Mouse (Mus musculus): ENCODE measurements around the gene Cep41. TPM values are rescaled to one million over a fixed set of nuclear protein-coding genes. Genes with fewer than 3 reads are reported as not detected.

Gene Cep41
- 10.2 TPM for polyA plus RNA-seq (2015; fragmentation: Illumina TruSeq; extraction: RNeasy Lipid Tissue Mini Kit (QIAGEN cat#74804); ENCODE audit: insufficient read depth, low replicate concordance)

DNA sequence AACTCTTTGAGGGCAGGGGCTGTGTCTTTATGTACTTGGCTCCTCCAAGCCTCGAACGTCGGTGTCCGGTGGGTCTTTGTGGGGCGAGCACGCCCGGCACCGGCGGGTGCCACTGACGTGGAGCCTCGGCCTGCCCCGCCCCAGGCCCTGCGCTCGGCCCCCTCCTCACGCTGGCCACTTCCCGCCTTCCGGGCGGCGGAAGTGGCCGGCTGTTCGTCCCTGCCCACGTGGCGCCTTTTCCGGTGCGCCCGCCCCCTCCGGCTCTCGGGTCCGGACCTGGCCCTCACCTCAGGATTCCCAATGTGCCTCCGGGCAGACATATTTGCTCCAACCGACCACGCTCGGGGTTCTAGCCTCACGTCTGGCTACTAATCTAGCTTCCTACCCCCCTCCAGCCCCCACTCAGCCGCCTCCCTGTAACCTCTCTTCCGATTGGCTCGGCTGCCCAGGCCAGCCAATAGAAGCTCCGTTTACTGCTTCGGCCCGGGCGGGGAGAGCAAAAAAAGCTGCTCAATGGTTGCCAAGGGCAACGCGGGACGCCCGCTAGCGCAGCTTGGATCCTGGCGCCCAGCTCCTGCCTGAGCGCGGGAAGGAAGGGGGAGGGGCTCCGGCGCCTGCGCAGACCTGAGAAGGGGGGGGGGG is at the start of gene Cep41:
Gene Cep41, minus strand, starts transcription at position 400 of the 642 bp plus-strand sequence.

DNA sequence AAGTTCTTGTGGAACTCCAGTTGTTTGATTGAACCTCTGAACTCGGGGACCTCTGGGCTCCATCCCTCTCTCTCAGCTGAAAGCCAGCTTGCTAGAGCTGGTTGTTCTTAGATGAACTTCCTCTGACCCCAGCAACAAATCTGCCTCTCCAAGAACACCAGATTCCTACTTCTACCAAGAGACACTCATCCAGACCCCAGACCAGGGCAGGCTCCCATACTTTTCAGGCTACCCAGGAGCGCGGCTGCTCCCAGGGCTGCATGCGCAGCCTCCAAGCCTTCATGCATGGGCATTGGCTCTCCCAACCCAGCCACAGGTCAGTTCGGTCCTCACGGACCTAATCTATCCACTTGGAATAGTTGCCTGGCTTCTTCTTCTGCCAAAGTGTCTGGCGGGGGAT is 29.8 kb upstream of the Cep41 start, which contains the start of gene Mest:
Gene Mest, plus strand, starts transcription at position 217 of the 400 bp plus-strand sequence.

DNA sequence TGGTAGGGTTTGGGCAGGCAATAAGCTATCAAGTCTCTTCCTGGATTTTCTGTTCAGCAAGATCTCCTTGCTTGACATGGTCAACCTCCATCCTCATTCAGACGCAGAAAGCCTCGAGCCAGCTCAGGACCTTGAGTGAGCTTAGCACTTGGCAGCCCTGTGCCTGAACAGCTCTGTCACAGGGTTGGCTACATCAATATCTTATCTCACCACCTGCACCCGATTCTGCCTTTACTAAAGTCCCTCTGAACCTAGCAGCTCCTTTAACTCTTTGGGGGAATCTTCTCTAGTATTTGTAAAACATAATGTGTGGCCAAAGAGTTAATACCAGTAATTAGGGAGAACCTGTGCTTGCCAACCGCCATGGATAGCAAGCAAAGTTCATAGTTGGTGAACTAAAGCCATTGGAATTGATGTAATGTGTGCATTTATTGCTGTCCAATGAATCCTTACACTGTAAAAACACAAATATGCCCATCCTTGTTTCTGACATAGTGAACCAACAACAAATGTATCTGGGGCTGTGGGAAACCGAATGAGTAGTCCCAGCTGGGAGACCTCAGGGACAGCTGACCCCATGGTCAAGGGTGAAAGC is 54.8 kb downstream of the Cep41 start, which contains the start of gene Cpa1:
Gene Cpa1, plus strand, starts transcription at position 545 of the 595 bp plus-strand sequence.

DNA sequence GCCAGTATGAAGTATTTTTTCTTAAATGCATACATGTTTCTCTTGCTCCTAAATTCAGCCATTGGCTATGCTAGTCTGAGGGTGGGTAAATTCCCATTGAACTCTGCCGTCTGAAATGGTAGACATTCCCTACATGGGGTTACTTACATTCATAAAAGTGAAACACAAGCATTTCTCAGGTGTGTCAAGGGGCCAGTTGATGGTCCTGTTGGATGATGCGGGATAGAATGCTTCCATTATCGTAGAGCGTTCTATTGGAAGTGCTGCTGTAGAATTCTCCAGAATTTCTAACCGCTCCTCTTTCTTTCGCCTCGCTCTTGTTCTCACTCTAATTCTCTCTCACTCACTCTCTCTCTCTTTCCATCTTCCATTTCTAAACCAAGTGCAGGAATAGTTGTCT is 82.8 kb downstream of the Cep41 start, which contains the start of gene Cpa5:
Gene Cpa5, plus strand, starts transcription at position 301 of the 400 bp plus-strand sequence.

Other genes with a start within 250 kb of the Cep41 start
- gene Tmem209, start 184.0 kb downstream of the Cep41 start, polyA plus RNA-seq (2015; fragmentation: Illumina TruSeq; extraction: RNeasy Lipid Tissue Mini Kit (QIAGEN cat#74804); ENCODE audit: insufficient read depth, low replicate concordance) = 46.8 TPM
- not detected for gene Ssmem1, start 183.9 kb downstream of the Cep41 start, polyA plus RNA-seq (2015; fragmentation: Illumina TruSeq; extraction: RNeasy Lipid Tissue Mini Kit (QIAGEN cat#74804); ENCODE audit: insufficient read depth, low replicate concordance)
- 2.9 TPM for gene Cpa2, start 152.2 kb downstream of the Cep41 start, polyA plus RNA-seq (2015; fragmentation: Illumina TruSeq; extraction: RNeasy Lipid Tissue Mini Kit (QIAGEN cat#74804); ENCODE audit: insufficient read depth, low replicate concordance)
- not detected for gene Cpa4, start 125.4 kb downstream of the Cep41 start, polyA plus RNA-seq (2015; fragmentation: Illumina TruSeq; extraction: RNeasy Lipid Tissue Mini Kit (QIAGEN cat#74804); ENCODE audit: insufficient read depth, low replicate concordance)
- gene Cpa5, start 82.7 kb downstream of the Cep41 start, polyA plus RNA-seq (2015; fragmentation: Illumina TruSeq; extraction: RNeasy Lipid Tissue Mini Kit (QIAGEN cat#74804); ENCODE audit: insufficient read depth, low replicate concordance) = not detected
- 6.3 TPM for gene Cpa1, start 54.5 kb downstream of the Cep41 start, polyA plus RNA-seq (2015; fragmentation: Illumina TruSeq; extraction: RNeasy Lipid Tissue Mini Kit (QIAGEN cat#74804); ENCODE audit: insufficient read depth, low replicate concordance)
- gene Mest, start 29.8 kb upstream of the Cep41 start, polyA plus RNA-seq (2015; fragmentation: Illumina TruSeq; extraction: RNeasy Lipid Tissue Mini Kit (QIAGEN cat#74804); ENCODE audit: insufficient read depth, low replicate concordance) = 3.5 TPM
- gene Copg2, start 203.0 kb upstream of the Cep41 start, polyA plus RNA-seq (2015; fragmentation: Illumina TruSeq; extraction: RNeasy Lipid Tissue Mini Kit (QIAGEN cat#74804); ENCODE audit: insufficient read depth, low replicate concordance) = 50.2 TPM
- 7.9 TPM for gene Tsga13, start 221.8 kb upstream of the Cep41 start, polyA plus RNA-seq (2015; fragmentation: Illumina TruSeq; extraction: RNeasy Lipid Tissue Mini Kit (QIAGEN cat#74804); ENCODE audit: insufficient read depth, low replicate concordance)